ENCODE assay signal across 10 mouse cellular contexts in the genomic region with DNA sequence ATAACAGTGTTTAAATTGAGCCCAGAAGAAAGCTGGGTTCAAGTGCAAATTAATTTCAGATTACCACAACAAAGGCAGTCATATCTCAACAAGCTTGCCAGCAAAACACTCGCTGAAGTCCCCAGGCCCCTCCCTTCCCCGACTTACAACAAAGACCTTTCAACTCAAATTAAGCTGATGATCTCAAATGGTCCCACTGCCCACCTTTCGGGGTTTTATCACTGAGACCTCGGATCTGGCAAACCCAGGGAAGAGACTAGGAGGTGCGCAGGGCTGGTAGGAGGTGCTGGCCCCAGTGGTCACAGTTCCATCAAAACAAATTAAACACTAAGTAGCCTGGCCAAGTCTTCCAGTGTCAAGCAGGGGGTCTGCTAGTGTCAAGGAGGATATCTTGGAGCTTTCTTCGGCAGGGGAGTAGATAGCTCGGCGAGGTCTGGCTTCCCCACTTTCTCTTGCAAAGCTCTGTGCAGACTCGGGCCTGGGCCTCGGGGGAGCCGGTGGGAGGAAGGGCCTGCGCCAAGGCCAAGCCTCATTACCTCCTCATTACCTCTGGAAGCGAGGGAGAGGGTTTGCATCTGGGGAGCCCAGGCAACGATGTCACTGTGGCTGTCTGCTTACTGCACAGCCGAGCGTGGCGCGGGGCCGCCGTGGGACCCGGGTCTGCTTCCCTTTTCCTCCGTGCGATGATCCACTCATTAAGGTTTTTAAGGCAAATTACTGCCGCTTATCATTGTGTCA.
DNase-seq lines count a peak whose midpoint lies in the region; ATAC-seq lines count a peak whose summit lies in the region.
"Had no signal": no experiment of that assay in that cellular context is flagged by ENCODE, and none has a peak within 500 bp of the region (broad histone marks: within the 10 kb centered on the region; RNA-seq: fewer than 3 reads in every experiment).

No protein-coding gene starts in this region.

- H3K4me2 ChIP-seq in heart, embryonic 14.5 days (ENCODE audit: low read length): 0 out of 2 replicates have a peak overlapping the region, but pooled peaks have one; percentile 7
- 0 out of 2 replicates have a peak overlapping the region, but pooled peaks have one; percentile 7 for H3K4me2 ChIP-seq in forebrain, embryonic 15.5 days (replicated peaks)

- no peak for DNase-seq in heart, postnatal 25 days (ENCODE audit: low spot score)
- DNase-seq in embryo, embryonic 10.5 days (ENCODE audit: low spot score): peak; percentile 48
- peak; percentile 44 for DNase-seq in midbrain, embryonic 10.5 days (ENCODE audit: low spot score)
- no peak for DNase-seq in adrenal gland, postnatal 4 days (ENCODE audit: low spot score in 2 of 2)
- DNase-seq in testis, postnatal 14 days (ENCODE audit: low spot score): no peak
- no peak for DNase-seq in lung, postnatal 14 days
- DNase-seq: cerebellum, adult 18-20 months had no signal

- no peak for ATAC-seq in heart, embryonic 14.5 days (ENCODE audit: insufficient number of reproducible peaks, insufficient read depth, low FRiP score, low read depth)
- ATAC-seq in forebrain, embryonic 15.5 days (replicated peaks): 0 out of 2 replicates have a peak, but pooled peaks have one; percentile 32
- ATAC-seq: activated CD4-positive, CD25-positive, alpha-beta regulatory T cell, adult 4 months had no signal

- no peak overlapping the region for H3K27ac ChIP-seq in heart, embryonic 14.5 days (replicated peaks in 1 of 2; ENCODE audit: control insufficient read depth in 1 of 2, insufficient read depth in 1 of 2, low read depth in 2 of 2, low read length in 2 of 2)
- H3K27ac ChIP-seq in forebrain, embryonic 15.5 days (replicated peaks): no peak overlapping the region
- H3K27ac ChIP-seq in midbrain, embryonic 10.5 days (replicated peaks): peak overlapping the region; percentile 38; the same call in 1 of the 2 replicates

- 17% methylated on average over 24 of the region's 24 CpGs for WGBS in heart, embryonic 14.5 days
- WGBS in forebrain, embryonic 15.5 days: 12% methylated on average over 24 of the region's 24 CpGs
- WGBS in midbrain, embryonic 10.5 days: 21% methylated on average over 24 of the region's 24 CpGs

- H3K4me3 ChIP-seq in heart, embryonic 14.5 days (ENCODE audit: control insufficient read depth in 1 of 2, insufficient read depth in 1 of 2, low read depth in 1 of 2, low read length in 2 of 2): no peak overlapping the region
- H3K4me3 ChIP-seq in forebrain, embryonic 15.5 days: no peak overlapping the region
- H3K4me3 ChIP-seq in midbrain, embryonic 10.5 days: peak overlapping the region; percentile 29

- no peak overlapping the region for H3K9ac ChIP-seq in heart, embryonic 14.5 days (ENCODE audit: low read length)
- no peak overlapping the region for H3K9ac ChIP-seq in forebrain, embryonic 15.5 days (replicated peaks)

- no peaks in the 10 kb centered on the region for H3K36me3 ChIP-seq in heart, embryonic 14.5 days (ENCODE audit: control insufficient read depth, insufficient read depth, low read length)
- H3K36me3 ChIP-seq in forebrain, embryonic 15.5 days: no peaks in the 10 kb centered on the region
- H3K36me3 ChIP-seq in midbrain, embryonic 10.5 days: no peaks in the 10 kb centered on the region

- H3K9me3 ChIP-seq in heart, embryonic 14.5 days (ENCODE audit: control insufficient read depth, low read length): no peaks in the 10 kb centered on the region
- no peaks in the 10 kb centered on the region for H3K9me3 ChIP-seq in forebrain, embryonic 15.5 days
- no peaks in the 10 kb centered on the region for H3K9me3 ChIP-seq in midbrain, embryonic 10.5 days (replicated peaks)

- peaks cover 24 to 35% of the 10 kb centered on the region in 2 experiments for H3K4me1 ChIP-seq in heart, embryonic 14.5 days (ENCODE audit: control insufficient read depth in 2 of 2, insufficient read depth in 2 of 2, low read length in 2 of 2)
- H3K4me1 ChIP-seq in forebrain, embryonic 15.5 days: peaks cover 10% of the 10 kb centered on the region
- H3K4me1 ChIP-seq in midbrain, embryonic 10.5 days: peaks cover 32% of the 10 kb centered on the region

- H3K27me3 ChIP-seq in heart, embryonic 14.5 days (ENCODE audit: control insufficient read depth, insufficient read depth, low read length): peaks cover 80% of the 10 kb centered on the region
- peaks cover 75% of the 10 kb centered on the region for H3K27me3 ChIP-seq in forebrain, embryonic 15.5 days
- H3K27me3 ChIP-seq in midbrain, embryonic 10.5 days (ENCODE audit: low read depth, poor library complexity, severe bottlenecking): peaks cover 92% of the 10 kb centered on the region

- intact Hi-C loops in heart, postnatal 25 days (cut with DNase I): no loop called here

Comparison
In these comparisons a context has a peak if more than half of its experiments do, and no peak if none do; other contexts are left out.
1. DNase-seq: peak in embryo, embryonic 10.5 days (single experiment) and midbrain, embryonic 10.5 days (single experiment); none in heart, postnatal 25 days (single experiment), adrenal gland, postnatal 4 days (0 of 2), testis, postnatal 14 days (single experiment) and lung, postnatal 14 days (single experiment).